Mouse (Mus musculus) limb, embryonic 10.5 days (tissue): ENCODE results near the gene Gm17720. TPM values are rescaled to one million over a fixed set of nuclear protein-coding genes. Genes with fewer than 3 reads are reported as not detected.
A peak's percentile ranks its signal among the peaks of the same experiment; 100 is the strongest.

Source experiments
- DNase-seq: peaks from one replicate; pipeline ENCODE4 v3.0.0-alpha.2; 2017; ENCODE audit warnings: low spot score
- H3K27ac ChIP-seq: fragments of 300-500 bp; sonication (generic); 2 replicates; pipeline ENCODE4 v1.5.1; 2016; ENCODE audit warnings: mild to moderate bottlenecking
- H3K27me3 ChIP-seq: fragments of 300-500 bp; sonication (generic); 2 replicates; pipeline ENCODE4 v1.6.1; 2016; ENCODE audit warnings: low read depth, mild to moderate bottlenecking; ENCODE audit not compliant: poor library complexity, severe bottlenecking
- H3K36me3 ChIP-seq: fragments of 300-500 bp; sonication (generic); 2 replicates; pipeline ENCODE4 v1.6.1; 2016; ENCODE audit warnings: mild to moderate bottlenecking, moderate library complexity
- H3K4me1 ChIP-seq: fragments of 300-500 bp; sonication (generic); 2 replicates; pipeline ENCODE4 v1.6.1; 2016
- H3K4me3 ChIP-seq: fragments of 300-500 bp; sonication (generic); 2 replicates; pipeline ENCODE4 v1.5.1; 2016; ENCODE audit warnings: mild to moderate bottlenecking, moderate library complexity
- H3K9me3 ChIP-seq: fragments of 300-500 bp; sonication (generic); replicated peaks from 2 replicates; pipeline ENCODE4 v1.6.1; 2016; ENCODE audit warnings: mild to moderate bottlenecking
- WGBS: fragments of 180-500 bp; shearing (Covaris S2); methylation state at CpG from one replicate; pipeline ENCODE4 v1.1.7; 2016; 5-methylcytosine and 5-hydroxymethylcytosine counted together
- polyA plus RNA-seq: library from polyadenylated mRNA; unstranded; fragments of >200 nt; fragmentation: Nextera tagmentation; extraction: Ambion mirVana; gene quantifications from 2 replicates; pipeline ENCODE4 v1.2.1, GENCODE M21; 2016

The Gm17720 gene
- polyA plus RNA-seq = not detected in 2 replicates

- no peaks in the 10 kb centered on the region for H3K36me3 ChIP-seq
- H3K9me3 ChIP-seq = no peaks in the 10 kb centered on the region
- no peak within 1 kb of the TSS for H3K4me3 ChIP-seq
- no peaks in the 10 kb centered on the region for H3K27me3 ChIP-seq
- H3K4me1 ChIP-seq = no peaks in the 10 kb centered on the region
- no peak within 1 kb of the TSS for H3K27ac ChIP-seq
- WGBS = 81% methylated on average over 3 of the region's 3 CpGs
- DNase-seq = no peak
Measured at GRCm38 (mm10) chr8:110102653-110103052, at the start of gene Gm17720. Gene Gm17720 (minus strand): TSS chr8:110102753.

- no peaks in the 10 kb centered on the region for H3K36me3 ChIP-seq
- no peaks in the 10 kb centered on the region for H3K27me3 ChIP-seq
- WGBS = 2% methylated on average over 4 of the region's 4 CpGs
- H3K4me3 ChIP-seq = no peak overlapping the region
- H3K27ac ChIP-seq = no peak overlapping the region
- DNase-seq = peak; percentile 81
- H3K4me1 ChIP-seq = no peaks in the 10 kb centered on the region
- H3K9me3 ChIP-seq = no peaks in the 10 kb centered on the region
Measured at GRCm38 (mm10) chr8:110145538-110145937, 43.0 kb upstream of the Gm17720 start.

- Histone ChIP-seq H3K27me3 (no peaks in the 10 kb centered on the region), H3K4me3 (no peak overlapping the region), H3K27ac (no peak overlapping the region), H3K4me1 (no peaks in the 10 kb centered on the region), H3K36me3 (no peaks in the 10 kb centered on the region), H3K9me3 (no peaks in the 10 kb centered on the region)
- DNase-seq = no peak
- WGBS = 75% methylated on average over 4 of the region's 4 CpGs
Measured at GRCm38 (mm10) chr8:110140770-110141169, 38.2 kb upstream of the Gm17720 start.

- Histone ChIP-seq H3K27me3 (no peaks in the 10 kb centered on the region), H3K36me3 (no peaks in the 10 kb centered on the region), H3K4me3 (no peak overlapping the region), H3K4me1 (no peaks in the 10 kb centered on the region), H3K9me3 (no peaks in the 10 kb centered on the region), H3K27ac (no peak overlapping the region)
- no peak for DNase-seq
- 86% methylated on average over 3 of the region's 3 CpGs for WGBS
Measured at GRCm38 (mm10) chr8:110140156-110140555, 37.6 kb upstream of the Gm17720 start.

- Histone ChIP-seq H3K36me3 (no peaks in the 10 kb centered on the region), H3K9me3 (no peaks in the 10 kb centered on the region), H3K4me3 (no peak overlapping the region), H3K27ac (no peak overlapping the region), H3K27me3 (no peaks in the 10 kb centered on the region), H3K4me1 (no peaks in the 10 kb centered on the region)
- no peak for DNase-seq
- 80% methylated on average over 7 of the region's 7 CpGs for WGBS
Measured at GRCm38 (mm10) chr8:110135515-110135914, 33.0 kb upstream of the Gm17720 start.

- Histone ChIP-seq H3K4me3 (no peak overlapping the region), H3K9me3 (no peaks in the 10 kb centered on the region), H3K4me1 (no peaks in the 10 kb centered on the region), H3K36me3 (no peaks in the 10 kb centered on the region), H3K27ac (no peak overlapping the region), H3K27me3 (no peaks in the 10 kb centered on the region)
- 94% methylated on average over 8 of the region's 8 CpGs for WGBS
- no peak for DNase-seq
Measured at GRCm38 (mm10) chr8:110134236-110134635, 31.7 kb upstream of the Gm17720 start.

GRCm38 (mm10) chr8:110130537-110130936 is 28.0 kb upstream of the Gm17720 start:
- DNase-seq = peak; percentile 88
- no peak overlapping the region for H3K27ac ChIP-seq
- no peaks in the 10 kb centered on the region for H3K36me3 ChIP-seq
- no peak overlapping the region for H3K4me3 ChIP-seq
- WGBS = 27% methylated on average over 13 of the region's 13 CpGs
- no peaks in the 10 kb centered on the region for H3K27me3 ChIP-seq
- no peaks in the 10 kb centered on the region for H3K9me3 ChIP-seq
- no peaks in the 10 kb centered on the region for H3K4me1 ChIP-seq

- no peaks in the 10 kb centered on the region for H3K36me3 ChIP-seq
- H3K27me3 ChIP-seq = peaks cover 6% of the 10 kb centered on the region; the same call in 1 of the 2 replicates
- no peaks in the 10 kb centered on the region for H3K4me1 ChIP-seq
- WGBS = 48% methylated on average over 6 of the region's 6 CpGs
- no peaks in the 10 kb centered on the region for H3K9me3 ChIP-seq
- H3K4me3 ChIP-seq = no peak overlapping the region
- H3K27ac ChIP-seq = no peak overlapping the region
- peak; percentile 37 for DNase-seq
Measured at GRCm38 (mm10) chr8:110119715-110120114, 17.2 kb upstream of the Gm17720 start.

GRCm38 (mm10) chr8:110101676-110102075 is 877 bp downstream of the Gm17720 start:
- WGBS = 90% methylated on average over 15 of the region's 15 CpGs
- no peaks in the 10 kb centered on the region for H3K9me3 ChIP-seq
- H3K4me3 ChIP-seq = no peak overlapping the region
- no peaks in the 10 kb centered on the region for H3K36me3 ChIP-seq
- DNase-seq = no peak
- no peak overlapping the region for H3K27ac ChIP-seq
- no peaks in the 10 kb centered on the region for H3K27me3 ChIP-seq
- no peaks in the 10 kb centered on the region for H3K4me1 ChIP-seq

GRCm38 (mm10) chr8:110100907-110101306 is 1.6 kb downstream of the Gm17720 start, which contains the start of gene Gm21964:
Gene Gm21964 (plus strand): TSS chr8:110101207.
- Histone ChIP-seq H3K36me3 (no peaks in the 10 kb centered on the region), H3K9me3 (no peaks in the 10 kb centered on the region), H3K4me1 (no peaks in the 10 kb centered on the region), H3K27me3 (no peaks in the 10 kb centered on the region), H3K27ac (no peak within 1 kb of the TSS), H3K4me3 (no peak within 1 kb of the TSS)
- DNase-seq = no peak
- WGBS = 88% methylated on average over 12 of the region's 12 CpGs

GRCm38 (mm10) chr8:110091869-110092268 is 10.7 kb downstream of the Gm17720 start:
- Histone ChIP-seq H3K27me3 (no peaks in the 10 kb centered on the region), H3K36me3 (peaks cover 35% of the 10 kb centered on the region), H3K27ac (no peak overlapping the region), H3K4me3 (no peak overlapping the region), H3K9me3 (peaks cover 6% of the 10 kb centered on the region), H3K4me1 (no peaks in the 10 kb centered on the region)
- DNase-seq = no peak
- WGBS = 62% methylated on average over 1 of the region's 1 CpGs

- H3K4me3 ChIP-seq = no peak overlapping the region
- no peak for DNase-seq
- peaks cover 17% of the 10 kb centered on the region for H3K4me1 ChIP-seq
- 79% methylated on average over 11 of the region's 11 CpGs for WGBS
- no peaks in the 10 kb centered on the region for H3K27me3 ChIP-seq
- H3K36me3 ChIP-seq = peaks cover 43% of the 10 kb centered on the region
- H3K27ac ChIP-seq = no peak overlapping the region
- no peaks in the 10 kb centered on the region for H3K9me3 ChIP-seq
Measured at GRCm38 (mm10) chr8:110082416-110083105, 20.0 kb downstream of the Gm17720 start.

- 7% methylated on average over 54 of the region's 54 CpGs for WGBS
- peaks cover 19% of the 10 kb centered on the region for H3K36me3 ChIP-seq
- peak within 1 kb of the TSS; percentile 80 for H3K27ac ChIP-seq
- H3K4me1 ChIP-seq = peaks cover 17% of the 10 kb centered on the region
- peak; percentile 84 for DNase-seq
- no peaks in the 10 kb centered on the region; the same call in 1 of the 2 replicates for H3K27me3 ChIP-seq
- H3K4me3 ChIP-seq = peak within 1 kb of the TSS; percentile 79
- H3K9me3 ChIP-seq = no peaks in the 10 kb centered on the region
Measured at GRCm38 (mm10) chr8:110079282-110080221, 23.0 kb downstream of the Gm17720 start, which contains the start of gene Zfp612. Gene Zfp612 (plus strand): TSS chr8:110079746.
